Mouse (Mus musculus): ENCODE measurements around the gene Lmod1. TPM values are rescaled to one million over a fixed set of nuclear protein-coding genes. Genes with fewer than 3 reads are reported as not detected.
"Not testable (repeated sequence)": the region's sequence is repeated elsewhere in the genome, so short reads cannot be mapped to it uniquely, and the experiment has no call there.

The Lmod1 gene
- polyA plus RNA-seq, 1 experiment from 2014 or later: 0.50 TPM

DNA sequence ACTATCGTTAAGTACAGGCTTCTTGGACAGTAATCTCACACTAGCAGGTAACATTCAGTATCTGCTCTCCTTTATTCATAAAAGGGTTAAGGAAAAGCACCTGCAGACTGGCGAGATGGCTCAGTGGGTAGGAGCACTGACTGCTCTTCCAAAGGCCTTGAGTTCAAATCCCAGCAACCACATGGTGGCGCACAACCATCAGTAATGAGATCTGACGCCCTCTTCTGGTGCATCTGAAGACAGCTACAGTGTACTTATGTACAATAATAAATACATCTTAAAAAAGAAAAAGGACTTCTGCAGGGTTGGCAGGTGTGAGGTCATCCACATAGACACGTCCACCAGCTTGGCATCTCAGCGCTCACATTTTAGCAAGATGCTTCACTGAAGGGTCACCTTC, 57.0 kb downstream of the Lmod1 start:
- peaks cover 52% of the 10 kb centered on the region for H3K36me3 ChIP-seq
- not testable (repeated sequence) for H3K9me3 ChIP-seq; H3K4me3 ChIP-seq; H3K27ac ChIP-seq; DNase-seq (ENCODE audit: low spot score); H3K4me1 ChIP-seq (replicated peaks); H3K27me3 ChIP-seq (ENCODE audit: insufficient read depth, poor library complexity, severe bottlenecking)
- WGBS: 56% methylated on average over 6 of the region's 6 CpGs

DNA sequence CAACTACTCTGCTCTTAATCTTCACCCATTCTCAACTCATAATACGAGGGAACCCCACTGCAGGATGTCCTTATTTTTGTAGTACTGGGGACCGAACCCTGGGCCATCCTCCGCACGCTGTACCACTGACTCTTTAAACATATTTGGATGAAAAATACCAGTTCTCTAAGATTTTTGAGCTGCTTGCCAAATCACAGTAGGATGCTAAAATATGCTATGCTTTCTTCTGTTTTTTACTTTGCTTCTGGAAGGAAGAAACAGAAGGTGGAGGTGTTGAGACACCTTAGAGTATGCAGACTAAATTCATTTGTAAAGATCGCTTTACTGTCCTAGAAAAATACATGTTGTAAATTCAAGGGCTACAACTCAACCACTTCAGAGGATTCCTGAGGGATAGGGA, 59.6 kb downstream of the Lmod1 start:
- DNase-seq (ENCODE audit: low spot score): no peak
- Histone ChIP-seq H3K27ac (no peak overlapping the region), H3K27me3 (ENCODE audit: insufficient read depth, poor library complexity, severe bottlenecking) (no peaks in the 10 kb centered on the region), H3K36me3 (peaks cover 78% of the 10 kb centered on the region), H3K4me3 (no peak overlapping the region), H3K4me1 (replicated peaks) (no peaks in the 10 kb centered on the region), H3K9me3 (no peaks in the 10 kb centered on the region)
- 97% methylated on average over 5 of the region's 5 CpGs for WGBS

DNA sequence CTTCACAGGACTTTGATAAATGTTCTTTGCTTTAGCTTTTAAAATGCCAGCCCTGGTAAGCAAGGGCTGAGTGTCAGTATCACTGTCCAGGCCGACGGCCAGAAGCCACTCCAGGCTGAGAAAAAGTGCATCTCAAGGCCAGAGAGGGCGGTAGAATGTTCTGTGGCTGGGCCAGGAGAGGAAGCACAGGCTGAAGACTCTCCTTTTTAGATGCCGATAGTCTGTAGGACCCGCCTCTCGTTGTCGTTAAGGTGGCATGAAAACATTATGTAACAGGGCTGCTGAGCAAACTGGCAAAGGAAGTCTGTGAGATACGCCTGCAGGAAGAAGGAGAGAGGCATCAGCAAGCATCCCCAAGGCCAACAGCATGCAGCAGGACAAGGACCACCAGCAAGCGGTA, 60.6 kb downstream of the Lmod1 start:
- WGBS: 90% methylated on average over 9 of the region's 9 CpGs
- Histone ChIP-seq H3K36me3 (peaks cover 88% of the 10 kb centered on the region), H3K9me3 (no peaks in the 10 kb centered on the region), H3K4me3 (no peak overlapping the region), H3K4me1 (replicated peaks) (no peaks in the 10 kb centered on the region), H3K27me3 (ENCODE audit: insufficient read depth, poor library complexity, severe bottlenecking) (no peaks in the 10 kb centered on the region), H3K27ac (no peak overlapping the region)
- no peak for DNase-seq (ENCODE audit: low spot score)

DNA sequence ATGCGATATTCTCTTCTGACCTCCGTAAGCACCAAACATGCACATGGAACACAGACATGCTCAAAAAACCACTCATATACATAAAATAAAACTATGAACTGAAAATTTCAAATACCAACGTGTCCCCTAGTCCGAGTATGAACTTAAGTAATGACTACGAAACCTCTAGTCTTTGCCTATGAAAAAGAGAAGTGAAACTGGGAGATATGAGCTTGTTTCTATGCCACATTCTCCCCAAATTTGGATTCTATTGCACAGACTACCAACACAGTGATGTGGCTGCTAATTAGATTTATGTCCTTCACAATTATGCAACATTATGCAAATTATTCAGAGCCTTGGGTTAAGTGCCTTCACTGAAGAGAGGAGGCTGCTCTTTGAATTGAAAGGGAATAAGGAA, 74.9 kb downstream of the Lmod1 start:
- Histone ChIP-seq H3K36me3 (peaks cover 100% of the 10 kb centered on the region), H3K9me3 (no peaks in the 10 kb centered on the region), H3K4me1 (replicated peaks) (no peaks in the 10 kb centered on the region), H3K4me3 (no peak overlapping the region), H3K27me3 (ENCODE audit: insufficient read depth, poor library complexity, severe bottlenecking) (no peaks in the 10 kb centered on the region), H3K27ac (no peak overlapping the region)
- no peak for DNase-seq (ENCODE audit: low spot score)
- WGBS: 96% methylated on average over 5 of the region's 5 CpGs

DNA sequence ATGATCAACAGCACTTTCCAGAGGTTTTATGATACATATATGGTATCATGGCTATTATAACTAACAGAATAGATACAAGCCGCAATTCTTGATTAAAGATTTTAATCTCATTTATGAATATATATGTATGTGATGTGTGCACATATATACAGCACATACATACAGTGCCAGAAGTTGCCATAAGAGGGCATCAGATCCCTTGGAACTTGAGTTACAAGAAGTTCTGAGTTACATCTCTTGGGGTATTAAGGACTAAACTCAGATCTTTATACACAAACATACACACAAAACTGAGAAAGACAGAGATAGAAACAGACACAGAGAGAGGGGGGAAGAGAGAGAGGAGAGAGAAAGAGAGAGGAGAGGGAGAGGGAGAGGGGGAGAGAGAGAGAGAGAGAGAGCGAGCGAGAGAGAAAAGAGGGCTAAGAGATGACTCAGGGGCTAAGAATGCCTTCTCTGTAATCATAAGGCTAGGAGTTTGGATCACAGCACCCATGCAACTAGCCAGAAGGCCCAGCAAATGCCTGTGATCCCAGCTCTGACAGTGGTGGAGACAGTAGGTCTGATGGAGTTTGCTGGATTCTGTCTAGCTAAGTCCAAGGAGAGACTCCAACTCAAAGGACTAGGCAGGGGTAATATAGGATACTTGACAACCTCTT, 77.0 kb downstream of the Lmod1 start:
- Histone ChIP-seq H3K9me3 (no peaks in the 10 kb centered on the region), H3K36me3 (peaks cover 100% of the 10 kb centered on the region), H3K27me3 (ENCODE audit: insufficient read depth, poor library complexity, severe bottlenecking) (no peaks in the 10 kb centered on the region), H3K4me3 (no peak overlapping the region), H3K27ac (no peak overlapping the region), H3K4me1 (replicated peaks) (no peaks in the 10 kb centered on the region)
- no peak for DNase-seq (ENCODE audit: low spot score)
- 94% methylated on average over 3 of the region's 3 CpGs for WGBS

DNA sequence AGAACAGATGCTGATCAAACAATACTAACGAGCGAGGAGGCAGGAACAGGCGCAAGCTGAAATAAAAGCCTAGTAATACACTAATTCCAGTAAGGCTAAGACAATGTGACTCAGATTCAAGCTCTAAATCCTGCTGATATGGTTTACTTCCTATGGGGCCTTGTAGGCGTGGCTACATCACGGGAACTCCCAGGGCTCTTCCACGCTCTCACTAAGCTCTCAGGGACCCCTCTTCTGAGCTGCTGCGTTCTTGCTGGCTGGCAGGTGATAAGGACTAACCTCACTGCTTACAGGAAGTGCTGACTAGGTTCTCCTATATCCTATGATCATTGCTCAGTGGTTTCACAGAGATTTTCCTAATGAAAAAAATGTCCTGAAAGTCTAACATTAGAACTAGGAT, 80.7 kb downstream of the Lmod1 start:
- Histone ChIP-seq H3K36me3 (peaks cover 100% of the 10 kb centered on the region), H3K4me3 (no peak overlapping the region), H3K27ac (no peak overlapping the region), H3K9me3 (no peaks in the 10 kb centered on the region), H3K4me1 (replicated peaks) (no peaks in the 10 kb centered on the region), H3K27me3 (ENCODE audit: insufficient read depth, poor library complexity, severe bottlenecking) (no peaks in the 10 kb centered on the region)
- 91% methylated on average over 7 of the region's 7 CpGs for WGBS
- no peak for DNase-seq (ENCODE audit: low spot score)

DNA sequence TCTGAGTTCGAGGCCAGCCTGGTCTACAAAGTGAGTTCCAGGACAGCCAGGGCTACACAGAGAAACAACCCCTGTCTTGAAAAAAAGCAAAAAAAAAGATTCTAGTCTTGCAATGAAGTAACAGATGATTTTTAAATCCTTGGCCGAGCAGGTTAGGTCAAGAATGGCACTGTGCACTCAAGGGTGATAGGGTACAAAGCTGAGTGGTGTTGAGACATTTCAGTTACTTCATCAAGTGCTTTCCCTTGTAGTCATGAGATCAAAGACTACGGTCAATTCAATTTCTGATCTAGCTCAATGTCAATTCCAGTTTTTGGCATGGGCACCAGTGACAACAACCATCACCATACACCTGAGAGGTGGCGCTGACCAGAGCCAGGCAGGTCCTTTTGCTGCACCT, 84.4 kb downstream of the Lmod1 start:
- Histone ChIP-seq H3K27ac (no peak overlapping the region), H3K4me1 (replicated peaks) (no peaks in the 10 kb centered on the region), H3K9me3 (no peaks in the 10 kb centered on the region), H3K4me3 (no peak overlapping the region), H3K27me3 (ENCODE audit: insufficient read depth, poor library complexity, severe bottlenecking) (no peaks in the 10 kb centered on the region), H3K36me3 (peaks cover 100% of the 10 kb centered on the region)
- no peak for DNase-seq (ENCODE audit: low spot score)
- 98% methylated on average over 4 of the region's 4 CpGs for WGBS

DNA sequence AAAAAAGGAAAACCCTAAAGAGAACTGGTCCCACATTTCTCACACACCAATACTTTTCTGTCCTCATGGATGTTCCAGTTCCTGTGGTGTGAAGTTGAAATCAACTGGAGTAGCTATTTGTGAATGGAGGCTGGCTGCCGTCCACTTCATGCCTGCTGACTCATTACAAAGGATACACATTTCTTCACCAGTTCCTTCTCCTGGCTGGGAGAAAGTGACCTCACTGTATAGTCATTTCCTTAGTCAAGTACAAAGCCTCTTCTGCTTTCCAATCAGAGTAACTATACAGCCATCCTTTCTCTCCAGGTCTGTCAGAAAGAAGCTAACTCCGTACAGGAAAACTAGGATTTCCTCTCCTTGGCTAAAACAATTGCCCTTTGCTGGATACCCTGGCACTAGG, 86.4 kb downstream of the Lmod1 start:
- H3K36me3 ChIP-seq: peaks cover 100% of the 10 kb centered on the region
- no peak for DNase-seq (ENCODE audit: low spot score)

DNA sequence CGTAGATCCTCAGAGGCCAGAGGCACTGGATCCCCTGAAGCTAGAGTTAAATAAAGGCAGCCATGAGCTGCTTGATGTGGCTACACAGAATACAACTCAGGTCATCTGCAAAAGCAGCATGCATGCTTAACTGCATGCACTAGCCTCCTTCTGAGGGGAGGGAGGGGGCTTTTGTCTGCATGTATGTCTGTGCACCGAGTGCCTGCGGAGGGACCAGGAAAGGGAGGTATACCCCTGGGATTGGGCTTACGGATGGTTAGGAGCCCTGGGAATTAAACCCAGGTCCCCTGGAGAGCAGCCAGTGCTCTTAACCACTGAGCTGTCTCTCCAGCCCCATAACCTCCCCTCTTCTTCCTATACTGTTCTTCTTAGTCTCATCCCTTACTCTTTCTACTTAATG, 87.5 kb downstream of the Lmod1 start:
- Histone ChIP-seq H3K9me3 (no peaks in the 10 kb centered on the region), H3K36me3 (peaks cover 100% of the 10 kb centered on the region), H3K27me3 (ENCODE audit: insufficient read depth, poor library complexity, severe bottlenecking) (no peaks in the 10 kb centered on the region), H3K4me3 (no peak overlapping the region), H3K27ac (no peak overlapping the region), H3K4me1 (replicated peaks) (no peaks in the 10 kb centered on the region)
- no peak for DNase-seq (ENCODE audit: low spot score)
- whole genome bisulfite sequencing: 83% methylated on average over 4 of the region's 4 CpGs

More for the DNA sequence above, 86.4 kb downstream of the Lmod1 start:
- WGBS: 85% methylated on average over 2 of the region's 2 CpGs
- no peaks in the 10 kb centered on the region for H3K4me1 ChIP-seq (replicated peaks)
- no peaks in the 10 kb centered on the region for H3K27me3 ChIP-seq (ENCODE audit: insufficient read depth, poor library complexity, severe bottlenecking)
- H3K27ac ChIP-seq: no peak overlapping the region
- H3K4me3 ChIP-seq: no peak overlapping the region
- no peaks in the 10 kb centered on the region for H3K9me3 ChIP-seq

DNA sequence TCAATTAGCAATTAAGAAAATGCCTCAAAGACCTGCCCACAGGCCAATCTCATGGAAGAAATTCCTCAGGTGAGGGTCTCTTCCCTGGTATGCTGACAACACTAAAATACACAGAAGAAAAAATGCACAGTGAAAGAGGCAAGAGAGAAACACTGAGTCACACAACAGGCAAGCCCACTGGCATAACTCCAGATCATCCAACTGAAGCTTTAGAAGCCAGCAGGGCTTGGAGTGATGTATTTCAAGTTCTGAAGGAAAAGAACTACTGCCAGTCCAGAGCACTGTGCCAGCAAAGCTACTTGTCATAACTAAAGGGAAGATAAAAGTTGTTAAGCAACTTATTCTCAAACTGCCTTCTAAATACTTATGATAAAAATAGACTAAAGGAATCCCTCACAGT, 89.4 kb downstream of the Lmod1 start:
- no peak overlapping the region for H3K4me3 ChIP-seq
- peaks cover 100% of the 10 kb centered on the region for H3K36me3 ChIP-seq
- no peak overlapping the region for H3K27ac ChIP-seq
- no peaks in the 10 kb centered on the region for H3K27me3 ChIP-seq (ENCODE audit: insufficient read depth, poor library complexity, severe bottlenecking)
- H3K9me3 ChIP-seq: no peaks in the 10 kb centered on the region
- no peak for DNase-seq (ENCODE audit: low spot score)
- H3K4me1 ChIP-seq (replicated peaks): no peaks in the 10 kb centered on the region

Other genes with a start within 250 kb of the Lmod1 start
- 0.26 and 0.47 TPM in 2 replicates for gene Lgr6, start 219.5 kb upstream of the Lmod1 start, polyA plus RNA-seq (2016; fragmentation: Nextera tagmentation; extraction: Ambion mirVana)
- 1.7 and 2.7 TPM in 2 replicates for gene Ptpn7, start 192.1 kb upstream of the Lmod1 start, polyA plus RNA-seq (2016; fragmentation: Nextera tagmentation; extraction: Ambion mirVana)
- 61.1 and 95.3 TPM in 2 replicates for gene Arl8a, start 178.0 kb upstream of the Lmod1 start, polyA plus RNA-seq (2016; fragmentation: Nextera tagmentation; extraction: Ambion mirVana)
- not detected in 2 replicates for gene Gpr37l1, start 157.1 kb upstream of the Lmod1 start, polyA plus RNA-seq (2016; fragmentation: Nextera tagmentation; extraction: Ambion mirVana)
- gene Elf3, start 66.2 kb upstream of the Lmod1 start, polyA plus RNA-seq (2016; fragmentation: Nextera tagmentation; extraction: Ambion mirVana): 1.9 and 2.5 TPM in 2 replicates
- 94.6 and 108 TPM in 2 replicates for gene Rnpep, start 40.7 kb upstream of the Lmod1 start, polyA plus RNA-seq (2016; fragmentation: Nextera tagmentation; extraction: Ambion mirVana)
- 193 and 199 TPM in 2 replicates for gene Timm17a, start 11.0 kb upstream of the Lmod1 start, polyA plus RNA-seq (2016; fragmentation: Nextera tagmentation; extraction: Ambion mirVana)
- 63.3 and 72.2 TPM in 2 replicates for gene Shisa4, start 50.4 kb downstream of the Lmod1 start, polyA plus RNA-seq (2016; fragmentation: Nextera tagmentation; extraction: Ambion mirVana)
- 164 and 186 TPM in 2 replicates for gene Ipo9, start 105.7 kb downstream of the Lmod1 start, polyA plus RNA-seq (2016; fragmentation: Nextera tagmentation; extraction: Ambion mirVana)

All from hindbrain, embryonic 10.5 days (tissue).